Mouse (Mus musculus): ENCODE measurements around the gene Jag1. TPM values are rescaled to one million over a fixed set of nuclear protein-coding genes. Genes with fewer than 3 reads are reported as not detected.

The Jag1 gene
- total and polyA plus RNA-seq, 3 experiments, result 0.42 TPM; not detected in 2

DNA sequence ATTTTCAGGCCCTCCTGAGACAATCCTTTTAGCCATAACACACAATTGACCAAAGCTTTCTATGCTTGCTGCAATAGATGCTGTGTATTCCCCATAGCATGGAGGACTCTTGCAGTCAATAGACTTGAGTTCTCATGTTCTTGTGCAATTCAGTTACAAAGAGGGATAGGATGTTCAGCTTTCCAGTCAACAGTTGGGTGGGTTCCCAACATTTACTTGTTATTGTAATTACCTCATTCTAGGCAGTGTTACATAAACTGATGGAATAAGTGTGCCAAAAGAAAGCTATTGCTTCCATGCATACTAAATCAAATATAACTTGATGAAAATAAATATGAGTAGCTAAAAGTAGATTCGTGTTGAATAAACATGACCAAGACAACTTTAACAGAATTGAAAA, 8.4 kb upstream of the Jag1 start:
- Histone ChIP-seq H3K9ac (ENCODE audit: control insufficient read depth, low read depth, low read length, poor library complexity, severe bottlenecking) (no peak overlapping the region), H3K4me3 (ENCODE audit: control insufficient read depth in 1 of 2, insufficient read depth in 1 of 2, low read depth in 2 of 2, low read length in 2 of 2) (no peak overlapping the region), H3K27me3 (ENCODE audit: control insufficient read depth in 1 of 2, insufficient read depth in 2 of 2, low read length in 2 of 2) (no peaks in the 10 kb centered on the region), H3K27ac (ENCODE audit: control insufficient read depth, low read depth, low read length) (no peak overlapping the region), H3K79me2 (ENCODE audit: control insufficient read depth, insufficient read depth, low read length, poor library complexity) (no peaks in the 10 kb centered on the region), H3K36me3 (ENCODE audit: control insufficient read depth in 1 of 2, insufficient read depth in 2 of 2, low read length in 2 of 2) (no peaks in the 10 kb centered on the region), H3K9me3 (replicated peaks; ENCODE audit: insufficient read depth, low read length) (no peaks in the 10 kb centered on the region), H3K4me1 (ENCODE audit: control insufficient read depth in 1 of 2, insufficient read depth in 2 of 2, low read length in 2 of 2) (no peaks in the 10 kb centered on the region)
- no peak for DNase-seq (ENCODE audit: low read depth, low spot score)
- TF ChIP-seq POLR2AphosphoS5 (IDR thresholded peaks at IDR 0.05; ENCODE audit: borderline replicate concordance, low read depth, low read length) (no peak), TAL1 (IDR thresholded peaks at IDR 0.05; ENCODE audit: low read length) (no peak), KAT2A (conservative IDR thresholded peaks at IDR 0.05; ENCODE audit: low read depth, low read length) (no peak), ZKSCAN1 (IDR thresholded peaks at IDR 0.05; ENCODE audit: low read depth, low read length) (no peak), E2F4 (IDR thresholded peaks at IDR 0.05; ENCODE audit: borderline replicate concordance, low read depth, low read length) (no peak), RAD21 (IDR thresholded peaks at IDR 0.05; ENCODE audit: low read depth, low read length) (no peak)

- no peaks in the 10 kb centered on the region for H3K79me2 ChIP-seq (ENCODE audit: control insufficient read depth, insufficient read depth, low read length, poor library complexity)
- no peak overlapping the region for H3K27ac ChIP-seq (ENCODE audit: control insufficient read depth, low read depth, low read length)
- H3K9ac ChIP-seq (ENCODE audit: control insufficient read depth, low read depth, low read length, poor library complexity, severe bottlenecking), result no peak overlapping the region
- TF ChIP-seq POLR2AphosphoS2 (IDR thresholded peaks at IDR 0.05; ENCODE audit: low read length), result no peak
- TF ChIP-seq HCFC1 (IDR thresholded peaks at IDR 0.05; ENCODE audit: low read depth, low read length), result no peak
- no peak for TF ChIP-seq GATA1 (IDR thresholded peaks at IDR 0.05; ENCODE audit: low read depth, low read length)
- TF ChIP-seq KAT2A (conservative IDR thresholded peaks at IDR 0.05; ENCODE audit: low read depth, low read length), result no peak
- TF ChIP-seq JUND (IDR thresholded peaks at IDR 0.05; ENCODE audit: low read depth, low read length), result no peak
- TF ChIP-seq TBP (IDR thresholded peaks at IDR 0.05; ENCODE audit: low read depth, low read length), result no peak
- no peak for TF ChIP-seq MYC (IDR thresholded peaks at IDR 0.05; ENCODE audit: low read depth, low read length)
- no peak for TF ChIP-seq TCF12 (IDR thresholded peaks at IDR 0.05; ENCODE audit: low read depth, low read length)
- no peak for TF ChIP-seq ZMIZ1 (IDR thresholded peaks at IDR 0.05; ENCODE audit: low read depth, low read length)
- TF ChIP-seq ZNF384 (IDR thresholded peaks at IDR 0.05; ENCODE audit: low read depth, low read length), result no peak
- TF ChIP-seq CHD1 (IDR thresholded peaks at IDR 0.05; ENCODE audit: low read depth, low read length), result no peak
- TF ChIP-seq ZC3H11A (IDR thresholded peaks at IDR 0.05; ENCODE audit: low read depth, low read length), result no peak
- no peak for TF ChIP-seq E2F4 (IDR thresholded peaks at IDR 0.05; ENCODE audit: borderline replicate concordance, low read depth, low read length)
- no peak for TF ChIP-seq RAD21 (IDR thresholded peaks at IDR 0.05; ENCODE audit: low read depth, low read length)
- TF ChIP-seq ZKSCAN1 (IDR thresholded peaks at IDR 0.05; ENCODE audit: low read depth, low read length), result no peak
- no peak for TF ChIP-seq GABPA (IDR thresholded peaks at IDR 0.05; ENCODE audit: low read depth, low read length)
- TF ChIP-seq NRF1 (IDR thresholded peaks at IDR 0.05; ENCODE audit: insufficient read depth, low read depth, low read length, poor library complexity, severe bottlenecking), result no peak
- TF ChIP-seq EP300 (IDR thresholded peaks at IDR 0.05; ENCODE audit: low read depth in 1 of 2, low read length in 2 of 2), result no peak
- TF ChIP-seq UBTF (IDR thresholded peaks at IDR 0.05; ENCODE audit: borderline replicate concordance, insufficient read depth, low read depth, low read length), result no peak
- TF ChIP-seq ELF1 (IDR thresholded peaks at IDR 0.05; ENCODE audit: low read depth, low read length), result no peak
- H3K9me3 ChIP-seq (replicated peaks; ENCODE audit: insufficient read depth, low read length), result no peaks in the 10 kb centered on the region
- no peak for DNase-seq (ENCODE audit: low read depth, low spot score)
- no peaks in the 10 kb centered on the region for H3K36me3 ChIP-seq (ENCODE audit: control insufficient read depth in 1 of 2, insufficient read depth in 2 of 2, low read length in 2 of 2)
- no peak overlapping the region for H3K4me3 ChIP-seq (ENCODE audit: control insufficient read depth in 1 of 2, insufficient read depth in 1 of 2, low read depth in 2 of 2, low read length in 2 of 2)
- H3K4me1 ChIP-seq (ENCODE audit: control insufficient read depth in 1 of 2, insufficient read depth in 2 of 2, low read length in 2 of 2), result no peaks in the 10 kb centered on the region
- no peaks in the 10 kb centered on the region for H3K27me3 ChIP-seq (ENCODE audit: control insufficient read depth in 1 of 2, insufficient read depth in 2 of 2, low read length in 2 of 2)
Measured at GRCm38 (mm10) chr2:137117321-137117690, 862 bp upstream of the Jag1 start.
